Mouse (Mus musculus) megakaryocyte, embryonic 14.5 days (primary cell): ENCODE data around the gene Kcng4.

Source experiments
- FLI1 ChIP-seq: IDR thresholded peaks from 2 replicates; pipeline ENCODE4 v1.6.1; 2012; ENCODE audit warnings: low read length, inconsistent platforms, mixed read lengths
- GATA1 ChIP-seq: IDR thresholded peaks from 3 replicates; pipeline ENCODE4 v1.6.1; 2012; ENCODE audit warnings: mixed read lengths, low read length, inconsistent platforms, borderline replicate concordance

DNA sequence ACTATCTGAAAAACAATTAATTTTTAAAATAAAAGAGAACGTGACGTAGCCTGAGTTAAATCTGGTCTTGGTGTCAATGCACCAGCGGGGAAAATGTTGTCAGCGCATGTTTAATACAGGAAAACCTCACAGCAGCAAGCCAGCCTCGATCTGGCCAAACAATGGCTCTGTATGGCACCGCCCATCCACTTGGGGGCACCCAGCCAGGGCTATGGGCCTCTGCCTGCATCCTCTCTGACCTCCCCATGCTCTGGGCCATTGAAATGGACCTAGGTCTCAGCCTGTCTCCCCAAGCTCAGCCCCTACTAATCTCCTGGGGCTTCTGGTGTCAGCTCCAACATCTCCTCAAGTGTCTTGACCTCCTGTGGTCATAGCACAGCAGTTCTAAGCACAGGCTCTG lies 26.4 kb upstream of the Kcng4 start:
- TF ChIP-seq GATA1 (no peak), FLI1 (no peak)
